Mouse (Mus musculus) yolk sac, embryonic 10.5 days (tissue): ENCODE results near the gene Gm13691.
"Not testable (repeated sequence)": the region's sequence is repeated elsewhere in the genome, so short reads cannot be mapped to it uniquely, and the experiment has no call there.

Source experiments
- DNase-seq: peaks from one replicate; pipeline ENCODE4 v3.0.0-alpha.2; 2017; ENCODE audit warnings: low spot score

Gene Gm13691

GRCm38 (mm10) chr2:84035997-84036396 is 45.6 kb downstream of the Gm13691 start:
- DNase-seq: no peak

- DNase-seq: no peak
Observed at GRCm38 (mm10) chr2:84037304-84037703, 47.0 kb downstream of the Gm13691 start.

- DNase-seq: not testable (repeated sequence)
Observed at GRCm38 (mm10) chr2:84037943-84038342, 47.6 kb downstream of the Gm13691 start.

- no peak for DNase-seq
Observed at GRCm38 (mm10) chr2:84039277-84039676, 48.9 kb downstream of the Gm13691 start.
